Mouse (Mus musculus) neural tube, embryonic 14.5 days (tissue): ENCODE measurements around the gene Slf1. TPM values are rescaled to one million over a fixed set of nuclear protein-coding genes. Genes with fewer than 3 reads are reported as not detected.
A peak's percentile ranks its signal among the peaks of the same experiment; 100 is the strongest.

ENCODE experiments used
- ATAC-seq: fragments of 200-750 bp; cut with Nextera tagmentation; 2 replicates; pipeline ENCODE4 v1.8.0; 2017; ENCODE audit warnings: low read depth, mild to moderate bottlenecking, moderate TSS enrichment, moderate library complexity
- H3K27ac ChIP-seq: fragments of 300-500 bp; sonication (generic); 2 replicates; pipeline ENCODE4 v1.5.1; 2014; ENCODE audit warnings: low read depth, mild to moderate bottlenecking, control low read depth, low read length, moderate library complexity, mixed read lengths
- H3K27me3 ChIP-seq: fragments of 300-500 bp; sonication (generic); 2 replicates; pipeline ENCODE4 v1.6.1; 2014; ENCODE audit warnings: low read length; ENCODE audit not compliant: control insufficient read depth, insufficient read depth
- H3K36me3 ChIP-seq: fragments of 300-500 bp; sonication (generic); 2 replicates; pipeline ENCODE4 v1.6.1; 2014; ENCODE audit warnings: low read length, mixed read lengths; ENCODE audit not compliant: control insufficient read depth, insufficient read depth
- H3K4me1 ChIP-seq: fragments of 300-500 bp; sonication (generic); 2 replicates; pipeline ENCODE4 v1.6.1; 2014; ENCODE audit warnings: low read length; ENCODE audit not compliant: control insufficient read depth, insufficient read depth
- H3K4me2 ChIP-seq: fragments of 300-500 bp; sonication (generic); 2 replicates; pipeline ENCODE4 v1.6.1; 2014; ENCODE audit warnings: mild to moderate bottlenecking, low read depth, low read length, control low read depth
- H3K4me3 ChIP-seq: fragments of 300-500 bp; sonication (generic); 2 replicates; pipeline ENCODE4 v1.5.1; 2014; ENCODE audit warnings: low read depth, low read length, control low read depth, mixed read lengths
- H3K9ac ChIP-seq: fragments of 300-500 bp; sonication (generic); replicated peaks from 2 replicates; pipeline ENCODE4 v1.6.1; 2014; ENCODE audit warnings: low read depth, mild to moderate bottlenecking, control low read depth, low read length, mixed read lengths
- H3K9me3 ChIP-seq: fragments of 300-500 bp; sonication (generic); 2 replicates; pipeline ENCODE4 v1.6.1; 2016; ENCODE audit warnings: low read length; ENCODE audit not compliant: control insufficient read depth
- WGBS: fragments of 180-500 bp; shearing (Covaris S2); extraction: QIAGEN DNeasy Blood & Tissue Kit; methylation state at CpG from one replicate; pipeline ENCODE4 v1.1.7; 2014; 5-methylcytosine and 5-hydroxymethylcytosine counted together
- polyA plus RNA-seq: library from polyadenylated mRNA; unstranded; fragments of >200 nt; fragmentation: Nextera tagmentation; extraction: Ambion mirVana; gene quantifications from 2 replicates; pipeline ENCODE4 v1.2.1, GENCODE M21; 2014

The Slf1 gene
- polyA plus RNA-seq = 29.9 and 34.5 TPM in 2 replicates

DNA sequence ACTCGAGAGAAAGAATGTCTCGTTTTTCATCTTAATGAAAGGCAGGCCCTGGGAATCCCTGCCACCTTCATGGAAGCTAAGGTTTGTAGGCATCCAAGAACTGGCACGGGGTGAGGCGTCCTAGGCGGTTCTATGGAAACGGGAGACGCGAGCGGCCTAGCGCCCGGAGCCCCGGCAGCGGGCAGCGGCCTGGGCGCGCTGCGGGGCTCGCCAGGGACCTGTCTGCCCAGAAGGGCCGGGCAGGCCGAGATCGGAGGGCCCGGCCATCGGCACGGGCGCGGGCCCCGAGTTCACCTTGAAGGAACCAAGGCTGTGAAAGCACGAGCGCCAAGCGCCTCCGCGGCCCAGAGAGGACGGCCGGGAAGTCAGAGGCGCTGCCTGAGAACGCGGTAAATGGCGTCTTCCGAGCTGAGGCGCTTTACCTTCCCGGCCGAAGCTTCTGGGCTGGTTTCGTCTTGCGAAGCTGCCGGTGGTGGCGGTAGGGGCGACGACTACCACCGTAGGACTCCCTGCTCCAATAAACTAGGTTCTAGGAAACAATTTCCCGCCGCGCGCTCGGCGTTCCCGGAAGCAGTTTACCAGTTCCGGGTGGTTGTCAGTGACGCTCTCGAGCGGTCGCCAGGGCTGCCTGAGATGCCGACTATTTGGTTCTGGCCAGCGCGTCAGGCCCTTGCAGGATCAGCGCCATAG is at the start of gene Slf1, which contains the start of gene 2210408I21Rik:
TSS of gene Slf1 (minus strand) at position 543 of the 690 bp plus-strand sequence.
TSS of gene 2210408I21Rik (plus strand) at position 610 of the 690 bp plus-strand sequence.
- Histone ChIP-seq H3K4me1 (peaks cover 7% of the 10 kb centered on the region; the same call in 1 of the 2 replicates), H3K27ac (peak within 1 kb of the TSS; percentile 85), H3K36me3 (no peaks in the 10 kb centered on the region), H3K4me2 (peak within 1 kb of the TSS; percentile 63), H3K9me3 (no peaks in the 10 kb centered on the region), H3K27me3 (no peaks in the 10 kb centered on the region), H3K4me3 (peak within 1 kb of the TSS; percentile 93), H3K9ac (peak within 1 kb of the TSS; percentile 84)
- peak; percentile 99 for ATAC-seq
- under 1% methylated on average over 56 of the region's 65 CpGs for WGBS

DNA sequence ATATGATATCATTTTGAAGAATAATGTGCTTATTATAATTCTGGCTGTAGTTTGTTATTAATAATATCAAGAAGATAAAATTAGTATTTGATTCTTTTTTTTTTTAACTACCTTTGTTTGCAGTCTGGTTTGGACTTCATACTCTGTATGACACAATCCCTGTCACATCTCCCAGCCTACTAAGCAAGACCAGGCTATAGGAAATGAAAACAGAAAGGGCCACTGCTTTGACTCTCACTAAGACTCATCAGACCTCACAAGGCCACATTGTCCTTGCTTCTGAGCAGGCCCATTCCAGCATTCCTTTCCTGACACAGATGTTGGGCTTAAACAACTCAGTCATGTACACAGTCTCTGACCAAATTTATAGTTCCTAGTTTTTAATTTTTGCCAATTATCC is 42.7 kb upstream of the Slf1 start:
- H3K4me1 ChIP-seq = no peaks in the 10 kb centered on the region
- ATAC-seq = no peak
- H3K9ac ChIP-seq = no peak overlapping the region

DNA sequence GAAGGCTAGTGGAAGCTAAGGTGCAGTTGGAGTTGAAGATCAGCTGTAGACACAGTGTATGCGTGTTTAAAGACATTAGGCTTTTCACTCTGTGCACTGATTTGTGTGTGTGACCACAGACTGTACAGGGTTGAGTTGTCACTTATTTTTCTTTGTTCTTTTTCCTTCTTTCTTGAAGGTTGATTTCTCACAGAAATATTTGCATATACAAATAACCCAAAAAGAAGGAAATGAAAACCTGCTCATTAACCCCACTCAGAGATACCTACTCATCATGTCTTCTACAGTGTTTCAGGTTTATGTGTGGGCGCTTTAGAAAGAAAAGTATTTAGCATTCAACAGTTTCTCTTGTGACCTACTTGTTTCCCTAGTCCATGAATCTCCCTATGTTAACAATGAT is 5.6 kb upstream of the Slf1 start:
- ATAC-seq = no peak
- Histone ChIP-seq H3K4me1 (peaks cover 4% of the 10 kb centered on the region; the same call in 1 of the 2 replicates), H3K4me2 (no peak overlapping the region), H3K36me3 (no peaks in the 10 kb centered on the region), H3K9me3 (no peaks in the 10 kb centered on the region), H3K4me3 (no peak overlapping the region), H3K27ac (no peak overlapping the region), H3K9ac (no peak overlapping the region), H3K27me3 (no peaks in the 10 kb centered on the region)
- 88% methylated on average over 2 of the region's 2 CpGs for whole genome bisulfite sequencing

More for the DNA sequence above, 42.7 kb upstream of the Slf1 start:
- H3K36me3 ChIP-seq = no peaks in the 10 kb centered on the region
- H3K9me3 ChIP-seq = no peaks in the 10 kb centered on the region
- no peak overlapping the region for H3K27ac ChIP-seq
- no peaks in the 10 kb centered on the region for H3K27me3 ChIP-seq
- H3K4me3 ChIP-seq = no peak overlapping the region
- no peak overlapping the region for H3K4me2 ChIP-seq

DNA sequence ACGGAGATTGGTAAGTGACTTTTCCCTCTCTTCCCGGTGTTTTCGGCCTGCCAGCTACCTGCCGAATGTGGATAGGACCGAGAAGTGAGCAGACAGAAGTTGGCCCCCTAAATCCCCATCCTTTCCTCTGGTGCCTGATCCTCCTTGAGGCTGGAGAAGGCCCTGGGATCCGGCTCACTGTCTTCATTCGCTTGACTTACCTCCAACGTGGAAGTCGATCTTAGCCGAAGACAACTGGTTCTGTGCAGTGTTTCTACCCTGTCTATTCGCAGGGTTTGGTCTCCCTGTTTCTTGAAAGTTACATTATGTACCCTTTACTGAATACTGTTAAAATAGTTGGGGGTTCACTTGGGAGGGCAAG is 328 bp upstream of the Slf1 start:
- H3K27me3 ChIP-seq = no peaks in the 10 kb centered on the region
- peak overlapping the region; percentile 63 for H3K4me2 ChIP-seq
- H3K9me3 ChIP-seq = no peaks in the 10 kb centered on the region
- peak overlapping the region; percentile 84 for H3K9ac ChIP-seq
- peak; percentile 75 for ATAC-seq
- WGBS = under 1% methylated on average over 11 of the region's 11 CpGs
- peaks cover 7% of the 10 kb centered on the region; the same call in 1 of the 2 replicates for H3K4me1 ChIP-seq
- H3K36me3 ChIP-seq = no peaks in the 10 kb centered on the region
- H3K4me3 ChIP-seq = peak overlapping the region; percentile 93
- peak overlapping the region; percentile 85 for H3K27ac ChIP-seq

- ATAC-seq = no peak
- H3K9me3 ChIP-seq = no peaks in the 10 kb centered on the region
- H3K27me3 ChIP-seq = no peaks in the 10 kb centered on the region
- peaks cover 3% of the 10 kb centered on the region; the same call in 1 of the 2 replicates for H3K4me1 ChIP-seq
- H3K4me3 ChIP-seq = no peak overlapping the region
- H3K4me2 ChIP-seq = no peak overlapping the region
- no peak overlapping the region for H3K27ac ChIP-seq
- H3K9ac ChIP-seq = no peak overlapping the region
- no peaks in the 10 kb centered on the region for H3K36me3 ChIP-seq
- WGBS = 86% methylated on average over 2 of the region's 2 CpGs
These were observed 4.1 kb downstream of the Slf1 start for GRCm38 (mm10) chr13:77131132-77131531.

GRCm38 (mm10) chr13:77128240-77128639 is 7.0 kb downstream of the Slf1 start:
- no peaks in the 10 kb centered on the region for H3K9me3 ChIP-seq
- 91% methylated on average over 2 of the region's 2 CpGs for WGBS
- no peak for ATAC-seq
- H3K4me2 ChIP-seq = no peak overlapping the region
- no peaks in the 10 kb centered on the region for H3K36me3 ChIP-seq
- no peaks in the 10 kb centered on the region for H3K27me3 ChIP-seq
- no peak overlapping the region for H3K4me3 ChIP-seq
- no peak overlapping the region for H3K9ac ChIP-seq
- no peaks in the 10 kb centered on the region for H3K4me1 ChIP-seq
- H3K27ac ChIP-seq = no peak overlapping the region

- ATAC-seq = no peak
- H3K9ac ChIP-seq = no peak overlapping the region
- H3K27me3 ChIP-seq = no peaks in the 10 kb centered on the region
- H3K9me3 ChIP-seq = no peaks in the 10 kb centered on the region
- WGBS = 69% methylated on average over 3 of the region's 3 CpGs
- H3K4me3 ChIP-seq = no peak overlapping the region
- H3K36me3 ChIP-seq = no peaks in the 10 kb centered on the region
- no peak overlapping the region for H3K27ac ChIP-seq
- no peak overlapping the region for H3K4me2 ChIP-seq
- H3K4me1 ChIP-seq = no peaks in the 10 kb centered on the region
These were observed 10.1 kb downstream of the Slf1 start for GRCm38 (mm10) chr13:77125159-77125558.

GRCm38 (mm10) chr13:77118695-77119094 is 16.6 kb downstream of the Slf1 start:
- Histone ChIP-seq H3K4me2 (no peak overlapping the region), H3K4me3 (no peak overlapping the region), H3K4me1 (no peaks in the 10 kb centered on the region), H3K9ac (no peak overlapping the region), H3K9me3 (no peaks in the 10 kb centered on the region), H3K27ac (no peak overlapping the region), H3K27me3 (no peaks in the 10 kb centered on the region), H3K36me3 (no peaks in the 10 kb centered on the region)
- WGBS = 96% methylated on average over 4 of the region's 4 CpGs
- no peak for ATAC-seq

DNA sequence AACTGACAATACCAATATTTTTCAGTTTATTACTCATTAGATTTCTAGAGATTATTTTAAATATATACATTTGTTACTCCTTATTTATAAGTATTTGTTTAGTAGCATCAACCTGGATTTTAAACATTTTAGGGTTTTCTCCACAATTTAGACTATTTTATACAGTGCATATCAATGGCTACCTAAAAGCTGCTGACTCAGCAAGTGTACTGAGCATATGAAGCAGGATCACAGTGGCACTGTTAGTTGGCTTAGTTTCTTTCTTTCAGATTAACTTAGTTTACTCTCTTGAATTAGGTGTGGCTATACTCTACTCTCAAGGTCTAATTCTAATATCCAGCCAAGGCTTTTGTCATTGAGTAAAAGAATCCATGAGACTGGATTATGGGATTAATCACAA is 27.5 kb downstream of the Slf1 start:
- ATAC-seq = no peak
- H3K4me2 ChIP-seq = no peak overlapping the region
- no peak overlapping the region for H3K9ac ChIP-seq
- no peak overlapping the region for H3K4me3 ChIP-seq
- H3K36me3 ChIP-seq = no peaks in the 10 kb centered on the region
- no peaks in the 10 kb centered on the region for H3K27me3 ChIP-seq
- H3K27ac ChIP-seq = no peak overlapping the region
- no peaks in the 10 kb centered on the region for H3K4me1 ChIP-seq
- no peaks in the 10 kb centered on the region for H3K9me3 ChIP-seq
